Mouse (Mus musculus) liver, embryonic 13.5 days (tissue): Measurements from ENCODE around the gene Vwf. TPM values are rescaled to one million over a fixed set of nuclear protein-coding genes. Genes with fewer than 3 reads are reported as not detected.

Source experiments
- ATAC-seq: fragments of 200-750 bp; cut with Nextera tagmentation; 2 replicates; pipeline ENCODE4 v1.8.0; 2017; ENCODE audit warnings: low read depth, mild to moderate bottlenecking, moderate number of reproducible peaks, moderate library complexity
- DNase-seq: peaks from one replicate; pipeline ENCODE4 v3.0.0; 2022
- H3K27ac ChIP-seq: fragments of 300-500 bp; sonication (generic); 2 replicates; pipeline ENCODE4 v1.5.1; 2015; ENCODE audit warnings: moderate library complexity, mild to moderate bottlenecking, inconsistent platforms
- H3K27me3 ChIP-seq: fragments of 300-500 bp; sonication (generic); 2 replicates; pipeline ENCODE4 v1.6.1; 2015; ENCODE audit warnings: mild to moderate bottlenecking, inconsistent platforms
- H3K36me3 ChIP-seq: fragments of 300-500 bp; sonication (generic); 2 replicates; pipeline ENCODE4 v1.6.1; 2015; ENCODE audit warnings: mild to moderate bottlenecking, inconsistent platforms
- H3K4me1 ChIP-seq: fragments of 300-500 bp; sonication (generic); replicated peaks from 2 replicates; pipeline ENCODE4 v1.6.1; 2015; ENCODE audit warnings: inconsistent platforms
- H3K4me2 ChIP-seq: fragments of 300-500 bp; sonication (generic); 2 replicates; pipeline ENCODE4 v1.6.1; 2015; ENCODE audit warnings: inconsistent platforms, mild to moderate bottlenecking, moderate library complexity
- H3K4me3 ChIP-seq: fragments of 300-500 bp; sonication (generic); replicated peaks from 2 replicates; pipeline ENCODE4 v1.5.1; 2015; ENCODE audit warnings: mild to moderate bottlenecking, inconsistent platforms
- H3K9ac ChIP-seq: fragments of 300-500 bp; sonication (generic); 2 replicates; pipeline ENCODE4 v1.6.1; 2015; ENCODE audit warnings: mild to moderate bottlenecking, inconsistent platforms
- H3K9me3 ChIP-seq: fragments of 300-500 bp; sonication (generic); replicated peaks from 2 replicates; pipeline ENCODE4 v1.6.1; 2016; ENCODE audit warnings: inconsistent platforms
- WGBS: fragments of 180-500 bp; shearing (Covaris S2); methylation state at CpG from one replicate; pipeline ENCODE4 v1.1.7; 2015; ENCODE audit not compliant: insufficient replicate concordance; 5-methylcytosine and 5-hydroxymethylcytosine counted together
- polyA plus RNA-seq: library from polyadenylated mRNA; unstranded; fragments of >200 nt; fragmentation: Nextera tagmentation; extraction: Ambion mirVana; gene quantifications from 2 replicates; pipeline ENCODE4 v1.2.1, GENCODE M21; 2015

The Vwf gene
- 12.7 and 13.3 TPM in 2 replicates for polyA plus RNA-seq

- ATAC-seq (no peak), DNase-seq (no peak)
- Histone ChIP-seq H3K4me3 (no peak within 1 kb of the TSS), H3K9ac (no peak within 1 kb of the TSS), H3K36me3 (no peaks in the 10 kb centered on the region), H3K27me3 (0 out of 2 replicates have a peak, but pooled peaks cover 4% of the 10 kb centered on the region), H3K4me2 (no peak within 1 kb of the TSS), H3K27ac (no peak within 1 kb of the TSS), H3K9me3 (no peaks in the 10 kb centered on the region), H3K4me1 (peaks cover 27% of the 10 kb centered on the region)
- 78% methylated on average over 6 of the region's 6 CpGs for WGBS
These were observed at the start of gene Vwf for GRCm38 (mm10) chr6:125546474-125546873. TSS of gene Vwf (plus strand) at chr6:125546774.

GRCm38 (mm10) chr6:125498062-125498461, 48.5 kb upstream of the Vwf start:
- Histone ChIP-seq H3K27me3 (peaks cover 29% of the 10 kb centered on the region), H3K4me1 (peaks cover 38% of the 10 kb centered on the region), H3K4me3 (no peak overlapping the region), H3K27ac (no peak overlapping the region), H3K9ac (no peak overlapping the region), H3K4me2 (no peak overlapping the region), H3K36me3 (no peaks in the 10 kb centered on the region), H3K9me3 (no peaks in the 10 kb centered on the region)
- 22% methylated on average over 5 of the region's 5 CpGs for WGBS
- DNase-seq (no peak), ATAC-seq (no peak)

GRCm38 (mm10) chr6:125503186-125503802, 43.3 kb upstream of the Vwf start:
- H3K9me3 ChIP-seq, result no peaks in the 10 kb centered on the region
- no peaks in the 10 kb centered on the region for H3K27me3 ChIP-seq
- WGBS, result 75% methylated on average over 11 of the region's 11 CpGs
- no peak overlapping the region for H3K27ac ChIP-seq
- H3K4me1 ChIP-seq, result peaks cover 16% of the 10 kb centered on the region
- H3K4me3 ChIP-seq, result no peak overlapping the region
- no peaks in the 10 kb centered on the region for H3K36me3 ChIP-seq
- H3K9ac ChIP-seq, result no peak overlapping the region
- no peak overlapping the region for H3K4me2 ChIP-seq
- ATAC-seq (no peak), DNase-seq (no peak)

DNA sequence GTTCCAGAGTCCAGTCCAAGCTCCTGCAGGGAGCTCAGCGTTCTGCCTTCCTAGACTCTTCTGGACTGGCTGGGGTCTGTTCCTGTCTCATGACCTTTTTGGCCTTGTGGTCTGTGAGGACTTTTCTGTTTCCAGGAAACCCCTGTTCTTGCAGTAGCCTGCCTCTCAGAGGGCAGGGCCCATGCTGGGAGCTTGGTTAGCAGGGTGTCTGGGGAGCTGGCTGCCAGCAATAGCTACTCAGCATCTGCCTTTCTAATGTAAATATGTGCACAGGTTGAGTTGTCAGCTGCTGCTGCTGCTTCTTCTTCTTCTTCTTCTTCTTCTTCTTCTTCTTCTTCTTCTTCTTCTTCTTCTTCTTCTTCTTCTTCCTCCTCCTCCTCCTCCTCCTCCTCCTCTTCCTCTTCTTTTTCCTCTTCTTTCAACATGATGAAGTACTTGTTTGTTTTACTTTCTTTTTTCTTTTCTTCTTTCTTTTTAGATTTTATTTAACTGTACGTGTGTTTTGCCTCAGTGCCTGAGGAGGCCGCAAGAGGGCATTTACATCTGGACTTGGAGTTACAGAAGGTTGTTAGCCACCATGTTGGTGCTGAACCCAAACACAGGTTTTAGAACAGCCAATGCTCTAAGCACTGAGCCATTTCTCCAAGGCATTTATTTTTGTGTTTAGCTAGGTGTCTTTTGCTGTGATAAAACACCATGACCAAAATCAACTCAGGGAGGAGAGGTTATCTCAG, 41.8 kb upstream of the Vwf start:
- Histone ChIP-seq H3K27me3 (no peaks in the 10 kb centered on the region), H3K9ac (no peak overlapping the region), H3K4me1 (peaks cover 16% of the 10 kb centered on the region), H3K36me3 (no peaks in the 10 kb centered on the region), H3K9me3 (no peaks in the 10 kb centered on the region), H3K4me2 (no peak overlapping the region), H3K4me3 (no peak overlapping the region), H3K27ac (no peak overlapping the region)
- ATAC-seq (no peak), DNase-seq (no peak)
- WGBS, result 48% methylated on average over 3 of the region's 3 CpGs

- no peaks in the 10 kb centered on the region for H3K9me3 ChIP-seq
- H3K27ac ChIP-seq, result no peak overlapping the region
- ATAC-seq (no peak), DNase-seq (no peak)
- H3K9ac ChIP-seq, result no peak overlapping the region
- WGBS, result 79% methylated on average over 4 of the region's 4 CpGs
- no peaks in the 10 kb centered on the region for H3K27me3 ChIP-seq
- no peaks in the 10 kb centered on the region for H3K36me3 ChIP-seq
- no peak overlapping the region for H3K4me3 ChIP-seq
- H3K4me1 ChIP-seq, result peaks cover 16% of the 10 kb centered on the region
- no peak overlapping the region for H3K4me2 ChIP-seq
These were observed 40.1 kb upstream of the Vwf start for GRCm38 (mm10) chr6:125506427-125506826.

DNA sequence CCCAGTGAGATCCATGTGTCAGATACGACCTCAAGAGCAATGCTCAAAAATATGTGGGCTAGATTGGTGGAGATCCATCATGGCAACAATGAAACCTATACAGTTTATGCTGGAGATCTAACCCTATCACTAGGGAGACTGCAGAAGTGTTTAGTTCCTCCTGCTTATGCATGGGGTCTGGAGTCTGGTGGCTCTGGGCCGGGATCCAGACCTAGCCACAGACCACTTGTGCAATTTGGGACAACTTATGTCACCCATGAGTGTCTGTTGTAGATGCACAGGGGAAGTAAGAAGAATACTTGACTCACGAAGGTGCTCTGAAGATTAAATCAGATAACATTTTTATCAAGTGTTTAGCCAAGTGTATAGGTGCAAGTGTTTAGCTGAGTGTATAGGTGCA, 36.8 kb upstream of the Vwf start:
- ATAC-seq (no peak), DNase-seq (no peak)
- no peak overlapping the region for H3K27ac ChIP-seq
- H3K27me3 ChIP-seq, result no peaks in the 10 kb centered on the region
- H3K4me3 ChIP-seq, result no peak overlapping the region
- H3K4me1 ChIP-seq, result peaks cover 37% of the 10 kb centered on the region
- no peak overlapping the region for H3K9ac ChIP-seq
- H3K36me3 ChIP-seq, result no peaks in the 10 kb centered on the region
- no peak overlapping the region for H3K4me2 ChIP-seq
- H3K9me3 ChIP-seq, result no peaks in the 10 kb centered on the region
- 45% methylated on average over 3 of the region's 3 CpGs for WGBS

GRCm38 (mm10) chr6:125510645-125511044, 35.9 kb upstream of the Vwf start:
- DNase-seq (no peak), ATAC-seq (no peak)
- Histone ChIP-seq H3K27ac (no peak overlapping the region), H3K4me1 (peaks cover 46% of the 10 kb centered on the region), H3K4me2 (no peak overlapping the region), H3K9ac (no peak overlapping the region), H3K27me3 (no peaks in the 10 kb centered on the region), H3K36me3 (no peaks in the 10 kb centered on the region), H3K4me3 (no peak overlapping the region), H3K9me3 (no peaks in the 10 kb centered on the region)

GRCm38 (mm10) chr6:125511196-125511595, 35.4 kb upstream of the Vwf start:
- Histone ChIP-seq H3K27ac (no peak overlapping the region; the same call in 1 of the 2 replicates), H3K27me3 (no peaks in the 10 kb centered on the region), H3K9me3 (no peaks in the 10 kb centered on the region), H3K4me1 (peaks cover 50% of the 10 kb centered on the region), H3K36me3 (no peaks in the 10 kb centered on the region), H3K9ac (no peak overlapping the region), H3K4me2 (no peak overlapping the region), H3K4me3 (no peak overlapping the region)
- 72% methylated on average over 7 of the region's 7 CpGs for WGBS
- DNase-seq (no peak), ATAC-seq (no peak)

DNA sequence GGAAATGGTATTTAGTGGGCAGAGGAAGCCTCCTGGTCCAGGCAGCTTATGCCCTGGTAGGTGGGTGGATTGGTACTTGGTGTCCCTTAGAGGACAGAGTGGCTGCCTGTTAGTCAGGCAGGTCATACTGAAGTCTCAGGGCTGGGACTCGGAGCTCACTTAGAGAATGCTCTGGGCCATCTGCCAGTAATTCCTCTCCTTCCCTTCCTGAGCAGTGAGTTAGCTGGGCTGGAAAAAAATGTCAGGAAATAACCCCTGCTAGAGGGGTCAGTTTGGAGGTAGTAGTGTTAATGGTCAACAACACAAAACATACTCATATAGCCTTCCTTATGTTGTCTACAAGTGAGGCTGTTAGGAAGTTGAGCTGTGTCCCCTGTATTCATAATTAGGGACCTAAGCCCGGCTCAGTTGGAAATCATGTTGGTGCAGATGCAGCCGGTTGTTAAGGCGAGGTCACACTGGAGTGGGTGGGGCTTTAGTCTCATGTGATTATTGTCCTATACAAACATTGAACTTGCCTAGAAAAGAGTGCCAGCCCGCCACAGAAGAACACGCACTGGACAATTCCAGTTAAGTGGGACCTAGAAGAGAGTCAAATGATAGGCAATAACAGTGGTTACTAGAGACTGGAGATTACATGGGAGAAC, 33.5 kb upstream of the Vwf start:
- Histone ChIP-seq H3K27ac (0 out of 2 replicates have a peak overlapping the region, but pooled peaks have one; percentile 19), H3K36me3 (no peaks in the 10 kb centered on the region), H3K9me3 (no peaks in the 10 kb centered on the region), H3K4me1 (peaks cover 57% of the 10 kb centered on the region), H3K4me3 (no peak overlapping the region), H3K9ac (no peak overlapping the region), H3K27me3 (no peaks in the 10 kb centered on the region), H3K4me2 (no peak overlapping the region)
- peak; percentile 15 for DNase-seq
- WGBS, result 14% methylated on average over 6 of the region's 6 CpGs
- ATAC-seq, result peak; percentile 41; the same call in 1 of the 2 replicates

DNA sequence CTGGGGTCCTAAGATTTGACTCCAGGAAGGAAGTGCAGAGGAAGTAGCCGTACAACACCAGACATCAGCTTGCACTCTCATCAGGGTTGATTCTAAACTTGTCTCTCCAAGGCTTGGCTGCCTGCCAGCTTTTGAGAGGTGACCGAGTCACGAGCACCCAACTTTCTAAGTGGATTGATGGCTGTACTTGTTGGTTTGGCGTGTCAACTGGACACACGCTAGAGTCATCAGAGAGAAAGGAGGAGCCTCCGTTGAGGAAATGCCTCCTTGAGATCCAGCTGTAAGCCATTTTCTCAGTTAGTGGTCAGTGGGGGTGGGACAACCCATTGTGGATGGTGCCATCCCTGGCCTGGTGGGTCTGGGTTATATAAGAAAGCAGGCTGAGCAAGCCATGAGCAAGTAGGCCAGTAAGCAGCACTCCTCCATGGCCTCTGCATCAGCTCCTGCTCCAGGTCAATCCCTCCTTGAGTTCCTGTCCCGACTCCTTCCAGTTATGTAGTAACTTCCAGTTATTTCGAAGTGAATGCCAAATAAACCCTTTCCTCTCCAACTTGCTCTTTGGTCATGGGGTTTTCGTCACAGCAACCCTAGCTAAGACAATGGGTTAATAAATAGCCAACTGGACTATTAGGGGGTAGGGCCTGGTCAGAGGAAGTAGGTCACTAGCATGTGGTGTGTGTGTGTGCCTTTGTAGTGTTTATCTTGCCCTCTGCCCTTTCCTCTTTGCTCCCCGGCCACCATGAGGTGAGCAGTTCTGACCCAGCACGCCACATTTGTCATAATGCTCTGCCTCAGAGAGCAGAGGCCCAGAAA, 30.9 kb upstream of the Vwf start:
- peak overlapping the region; percentile 48 for H3K27ac ChIP-seq
- peaks cover 57% of the 10 kb centered on the region for H3K4me1 ChIP-seq
- peak; percentile 77 for ATAC-seq

More for the DNA sequence above, 30.9 kb upstream of the Vwf start:
- H3K9ac ChIP-seq, result no peak overlapping the region
- no peak overlapping the region for H3K4me2 ChIP-seq
- 54% methylated on average over 11 of the region's 11 CpGs for WGBS
- DNase-seq, result peak; percentile 9
- H3K36me3 ChIP-seq, result no peaks in the 10 kb centered on the region
- H3K4me3 ChIP-seq, result no peak overlapping the region
- H3K27me3 ChIP-seq, result no peaks in the 10 kb centered on the region
- no peaks in the 10 kb centered on the region for H3K9me3 ChIP-seq
